Mouse (Mus musculus) spleen, adult 18-20 months (tissue): ENCODE measurements around the gene Hmga2.

Experiments
- DNase-seq, 2 experiments: peaks; one replicate each; pipeline ENCODE4 v3.0.0; 2022; ENCODE audit warnings: mixed read lengths in 2 of 2

Hmga2 gene

GRCm38 (mm10) chr10:120475601-120476515, at the start of gene Hmga2:
TSS of gene Hmga2 (minus strand) at chr10:120476469.
- peak in 1 of 2 experiments; percentile 2 for DNase-seq

- DNase-seq: no peak
Measured at GRCm38 (mm10) chr10:120522959-120523358, 46.7 kb upstream of the Hmga2 start.

GRCm38 (mm10) chr10:120521912-120522575, 45.8 kb upstream of the Hmga2 start:
- DNase-seq: no peak

- no peak for DNase-seq
Measured at GRCm38 (mm10) chr10:120516311-120516710, 40.0 kb upstream of the Hmga2 start.

GRCm38 (mm10) chr10:120513721-120514120, 37.5 kb upstream of the Hmga2 start:
- DNase-seq: no peak

- no peak for DNase-seq
Measured at GRCm38 (mm10) chr10:120512946-120513345, 36.7 kb upstream of the Hmga2 start.

GRCm38 (mm10) chr10:120512121-120512520, 35.9 kb upstream of the Hmga2 start:
- no peak for DNase-seq

GRCm38 (mm10) chr10:120503959-120504358, 27.7 kb upstream of the Hmga2 start:
- no peak for DNase-seq

GRCm38 (mm10) chr10:120500794-120501193, 24.5 kb upstream of the Hmga2 start:
- no peak for DNase-seq

- no peak for DNase-seq
Measured at GRCm38 (mm10) chr10:120498086-120498485, 21.8 kb upstream of the Hmga2 start.

- DNase-seq: no peak
Measured at GRCm38 (mm10) chr10:120494653-120495052, 18.4 kb upstream of the Hmga2 start.

- DNase-seq: no peak
Measured at GRCm38 (mm10) chr10:120491477-120491876, 15.2 kb upstream of the Hmga2 start.

GRCm38 (mm10) chr10:120489611-120490010, 13.3 kb upstream of the Hmga2 start:
- DNase-seq: no peak

GRCm38 (mm10) chr10:120488526-120488925, 12.3 kb upstream of the Hmga2 start:
- no peak for DNase-seq

- DNase-seq: no peak
Measured at GRCm38 (mm10) chr10:120487881-120488280, 11.6 kb upstream of the Hmga2 start.

- DNase-seq: no peak
Measured at GRCm38 (mm10) chr10:120485461-120485860, 9.2 kb upstream of the Hmga2 start.

- no peak for DNase-seq
Measured at GRCm38 (mm10) chr10:120484144-120484543, 7.9 kb upstream of the Hmga2 start.

GRCm38 (mm10) chr10:120478164-120478563, 1.9 kb upstream of the Hmga2 start:
- DNase-seq: no peak

GRCm38 (mm10) chr10:120477501-120477900, 1.2 kb upstream of the Hmga2 start:
- no peak for DNase-seq

GRCm38 (mm10) chr10:120476516-120477336, 457 bp upstream of the Hmga2 start:
- DNase-seq: peak in 1 of 2 experiments; percentile 4

GRCm38 (mm10) chr10:120475041-120475541, 1.2 kb downstream of the Hmga2 start:
- no peak for DNase-seq

GRCm38 (mm10) chr10:120474301-120474700, 2.0 kb downstream of the Hmga2 start:
- DNase-seq: no peak

GRCm38 (mm10) chr10:120473218-120473617, 3.1 kb downstream of the Hmga2 start:
- DNase-seq: no peak
